Mouse (Mus musculus) pancreas, adult 10 weeks (tissue): Measurements from ENCODE around the gene Rcvrn. TPM values are rescaled to one million over a fixed set of nuclear protein-coding genes. Genes with fewer than 3 reads are reported as not detected.

Experiments used
- polyA plus RNA-seq: library from polyadenylated mRNA; stranded (reverse); fragments of 350-450 nt; fragmentation: Illumina TruSeq; extraction: RNeasy Lipid Tissue Mini Kit (QIAGEN cat#74804); gene quantifications from one replicate; pipeline ENCODE4 v1.2.3, GENCODE M21; 2015; ENCODE audit warnings: low read depth, low replicate concordance; ENCODE audit not compliant: insufficient read depth

Rcvrn gene
- not detected for polyA plus RNA-seq

DNA sequence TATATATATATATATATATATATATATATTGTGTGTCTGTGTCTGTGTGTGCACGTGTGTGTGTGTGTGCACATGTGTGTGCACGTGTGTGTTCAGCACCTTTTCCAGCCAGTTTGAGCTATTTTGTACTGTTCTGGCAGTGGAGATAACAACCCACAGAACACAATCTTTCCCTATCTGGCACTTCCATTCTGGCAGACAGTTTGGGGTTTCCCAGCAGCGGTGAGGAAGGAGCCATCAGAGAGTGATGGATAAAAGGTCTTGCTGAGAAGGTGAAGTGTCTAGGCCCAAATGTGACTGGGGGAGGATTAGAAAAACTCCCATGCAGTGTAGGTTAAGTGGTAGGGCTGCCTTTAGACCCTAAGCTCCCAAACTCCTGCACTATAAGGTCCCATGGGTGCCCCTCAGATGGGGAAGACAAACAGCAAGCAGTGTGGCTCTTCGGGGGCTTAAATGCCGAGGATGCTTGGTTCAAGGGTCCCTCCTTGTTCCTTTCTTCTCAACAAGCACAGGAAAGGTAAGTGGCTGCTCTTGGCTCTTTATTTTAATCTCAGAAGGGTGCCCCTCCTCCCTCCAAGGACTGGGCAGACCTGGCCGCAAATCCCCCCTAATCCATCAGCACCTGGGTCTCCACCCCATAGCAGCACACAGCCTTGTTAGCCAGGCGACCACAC, at the start of gene Rcvrn:
Gene Rcvrn (plus strand): TSS at position 624 of the 674 bp plus-strand sequence.

Other genes with a start within 250 kb of the Rcvrn start
- gene Gas7, start 239.9 kb upstream of the Rcvrn start, polyA plus RNA-seq: 4.7 TPM
- gene Glp2r, start 75.8 kb downstream of the Rcvrn start, polyA plus RNA-seq: not detected
- not detected for gene Gsg1l2, start 79.3 kb downstream of the Rcvrn start, polyA plus RNA-seq
- not detected for gene Dhrs7c, start 102.9 kb downstream of the Rcvrn start, polyA plus RNA-seq
- gene Usp43, start 226.8 kb downstream of the Rcvrn start, polyA plus RNA-seq: 3.3 TPM